Mouse (Mus musculus): ENCODE measurements around the gene Cbfa2t3.

DNA sequence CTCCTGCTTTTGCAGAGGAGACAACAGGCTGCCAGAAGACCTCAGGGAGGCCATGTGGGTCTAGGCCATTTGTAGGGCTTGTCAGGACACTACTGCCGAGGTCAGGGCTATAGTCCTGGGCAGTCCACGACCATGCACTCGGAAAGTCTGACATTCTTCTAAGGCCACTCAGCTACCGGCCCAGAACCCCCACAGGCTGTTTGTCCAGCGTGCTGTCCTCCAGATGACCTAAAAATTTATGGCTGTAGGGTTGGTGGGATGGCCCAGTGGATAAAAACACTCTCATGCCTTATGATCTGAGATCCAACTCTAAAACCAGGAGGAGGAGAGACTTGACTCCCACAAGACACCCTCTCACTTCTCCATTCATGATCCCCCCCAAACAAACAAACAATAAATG is 35.2 kb downstream of the Cbfa2t3 start:
- TF ChIP-seq CTCF (IDR thresholded peaks at IDR 0.05) (no peak), EP300 (IDR thresholded peaks at IDR 0.05) (no peak)

Data from lung, postnatal 0 days (tissue).